Comparison of ENCODE assay signal across 12 mouse cellular contexts in the genomic region with DNA sequence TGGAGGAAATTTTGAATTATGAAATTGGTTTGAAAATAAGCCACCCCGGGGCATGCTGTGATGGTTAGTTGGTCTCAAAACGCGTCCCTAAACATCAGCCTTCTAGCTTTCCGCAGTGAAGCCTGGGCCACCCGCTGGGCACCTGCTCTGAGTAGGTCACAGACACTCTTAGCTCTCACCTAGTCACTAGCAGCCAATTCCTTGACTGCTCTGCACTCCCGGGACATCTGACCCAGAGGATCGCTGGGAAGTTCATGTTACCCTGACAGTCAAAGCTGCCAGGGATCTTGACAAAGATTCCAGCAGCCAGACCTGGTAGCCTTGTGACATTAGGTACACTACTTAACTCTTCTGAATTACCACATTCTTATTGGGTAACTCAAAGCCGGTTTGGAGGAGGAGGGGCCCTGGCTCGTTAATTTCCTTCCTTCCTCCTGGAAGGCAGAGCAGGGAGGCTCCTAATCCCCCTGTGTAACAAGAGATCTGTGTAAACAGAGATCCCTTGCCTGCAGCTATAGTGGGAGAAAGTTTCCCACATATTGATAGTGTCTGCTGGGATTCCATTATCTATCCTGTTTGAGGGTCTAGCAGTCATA.
DNase-seq lines count a peak whose midpoint lies in the region; ATAC-seq and TF ChIP-seq lines count a peak whose summit lies in the region.
"Had no signal": no experiment of that assay in that cellular context is flagged by ENCODE, and none has a peak within 500 bp of the region (broad histone marks: within the 10 kb centered on the region; RNA-seq: fewer than 3 reads in every experiment).

No protein-coding gene starts in this region.

- TF ChIP-seq CTCF in E14TG2a.4 (conservative IDR thresholded peaks at IDR 0.05; ENCODE audit: low read length) = no peak

- H3K36me3 ChIP-seq in E14TG2a.4 (ENCODE audit: insufficient read depth, low read length) (peaks cover 22% of the 10 kb centered on the region), ES-E14 (ENCODE audit: control insufficient read depth, insufficient read depth, low read length, poor library complexity, severe bottlenecking) (peaks cover 9% of the 10 kb centered on the region; the same call in 1 of the 2 replicates)
- no peaks in the 10 kb centered on the region for H3K36me3 ChIP-seq in midbrain, embryonic 16.5 days (ENCODE audit: control insufficient read depth, insufficient read depth, low read length)

- intact Hi-C loops in heart, postnatal 14 days (cut with DNase I) = no loop called here
- intact Hi-C loops in left cerebral cortex, postnatal 14 days (cut with DNase I) = no loop called here

- in situ Hi-C loops in ES-E14 (cut with MboI; ENCODE audit: low sequenced_read_pairs in 2 of 2, unreplicated experiment in 2 of 2) = no loop called here

- 24% methylated on average over 9 of the region's 9 CpGs for WGBS in midbrain, embryonic 16.5 days

- H3K4me3 ChIP-seq in E14TG2a.4 (replicated peaks; ENCODE audit: low read length) = peak overlapping the region; percentile 63
- H3K4me3 ChIP-seq in ES-E14 (ENCODE audit: insufficient read depth in 1 of 2, low read depth in 1 of 2, low read length in 2 of 2, poor library complexity in 1 of 2, severe bottlenecking in 1 of 2) = peak overlapping the region; percentile 35 to 50; a peak in 3 of 4 replicates
- H3K4me3 ChIP-seq in midbrain, embryonic 16.5 days (ENCODE audit: low read depth, low read length) = no peak overlapping the region
- H3K4me3 ChIP-seq: erythroblast, embryonic 14.5 days; layer of hippocampus, adult 2 months had no signal

- peak overlapping the region; percentile 16 for H3K9ac ChIP-seq in ES-E14 (ENCODE audit: insufficient read depth, low read depth, low read length, poor library complexity, severe bottlenecking)
- no peak overlapping the region for H3K9ac ChIP-seq in midbrain, embryonic 16.5 days (ENCODE audit: low read depth, low read length)

- H3K4me1 ChIP-seq in E14TG2a.4 (replicated peaks; ENCODE audit: low read depth, low read length) = peaks cover 88% of the 10 kb centered on the region
- peaks cover 21 to 36% of the 10 kb centered on the region in 2 experiments for H3K4me1 ChIP-seq in ES-E14 (ENCODE audit: control insufficient read depth in 2 of 2, insufficient read depth in 2 of 2, low read length in 2 of 2, poor library complexity in 1 of 2)
- H3K4me1 ChIP-seq in midbrain, embryonic 16.5 days (ENCODE audit: control insufficient read depth, insufficient read depth, low read length) = peaks cover 7% of the 10 kb centered on the region

- no peak overlapping the region for H3K4me2 ChIP-seq in midbrain, embryonic 16.5 days (ENCODE audit: low read length)

- H3K27me3 ChIP-seq in E14TG2a.4 (ENCODE audit: insufficient read depth, low read length) = no peaks in the 10 kb centered on the region
- H3K27me3 ChIP-seq in midbrain, embryonic 16.5 days (ENCODE audit: control insufficient read depth, insufficient read depth, low read depth, low read length) = no peaks in the 10 kb centered on the region
- H3K27me3 ChIP-seq: CH12.LX had no signal

- ATAC-seq in hematopoietic stem cell, adult 5-6 weeks (replicated peaks in 1 of 2; ENCODE audit: insufficient read depth in 1 of 2, low FRiP score in 2 of 2, low TSS enrichment in 1 of 2, low read depth in 1 of 2, poor library complexity in 2 of 2, severe bottlenecking in 2 of 2) = peak; percentile 22 to 61; a peak in 1 of 4 replicates
- no peak for ATAC-seq in midbrain, embryonic 16.5 days

- peak; percentile 90 for DNase-seq in heart, adult 11 months
- DNase-seq in heart, postnatal 14 days = no peak
- DNase-seq in ES-E14 (ENCODE audit: low read depth, low spot score) = no peak
- DNase-seq in ovary, postnatal 36 days (ENCODE audit: low spot score) = no peak
- DNase-seq in left cerebral cortex, postnatal 14 days (ENCODE audit: low spot score in 2 of 2) = no peak
- DNase-seq: heart, postnatal 10 days had no signal

- no peaks in the 10 kb centered on the region for H3K9me3 ChIP-seq in E14TG2a.4 (ENCODE audit: low read length)
- no peaks in the 10 kb centered on the region for H3K9me3 ChIP-seq in ES-E14 (ENCODE audit: control insufficient read depth, insufficient read depth, low read depth, low read length)
- H3K9me3 ChIP-seq in midbrain, embryonic 16.5 days (replicated peaks; ENCODE audit: control insufficient read depth, low read length, poor library complexity, severe bottlenecking) = no peaks in the 10 kb centered on the region

- H3K27ac ChIP-seq in ES-E14 (ENCODE audit: insufficient read depth, low read depth, low read length, poor library complexity, severe bottlenecking) = peak overlapping the region; percentile 88
- no peak overlapping the region for H3K27ac ChIP-seq in midbrain, embryonic 16.5 days (ENCODE audit: low read length)
- H3K27ac ChIP-seq: layer of hippocampus, adult 2 months had no signal

TF ChIP-seq in ES-E14, 5 proteins besides CTCF, POLR2A, EP300 and RAD21:
- TF ChIP-seq ZC3H11A (IDR thresholded peaks at IDR 0.05; ENCODE audit: borderline replicate concordance, low read depth, low read length) (no peak), MAFK (IDR thresholded peaks at IDR 0.05; ENCODE audit: insufficient read depth, low read depth, low read length) (0 out of 2 replicates have a peak, but pooled peaks have one; percentile 2), ZNF384 (IDR thresholded peaks at IDR 0.05; ENCODE audit: low read depth, low read length) (no peak), HCFC1 (IDR thresholded peaks at IDR 0.05; ENCODE audit: borderline replicate concordance, insufficient read depth, low read length) (0 out of 2 replicates have a peak, but pooled peaks have one; percentile 32)
